Mouse (Mus musculus) CD8-positive naive resting alpha-beta T cell, adult 2 months (primary cell): ENCODE measurements around the gene Prss21.
"Not testable (repeated sequence)": the region's sequence is repeated elsewhere in the genome, so short reads cannot be mapped to it uniquely, and the experiment has no call there.

Experiments used
- DNase-seq, 2 experiments: peaks; one replicate each; pipeline ENCODE4 v3.0.0; 2022; ENCODE audit warnings: low read depth in 2 of 2, low spot score in 2 of 2

Prss21 gene

GRCm38 (mm10) chr17:23857913-23858312 lies 9.9 kb upstream of the Prss21 start:
- no peak for DNase-seq

GRCm38 (mm10) chr17:23862926-23863325 lies 4.9 kb upstream of the Prss21 start:
- no peak for DNase-seq

- no peak for DNase-seq
Observed at GRCm38 (mm10) chr17:23868513-23868912, 657 bp downstream of the Prss21 start.

GRCm38 (mm10) chr17:23873884-23874856 lies 6.3 kb downstream of the Prss21 start:
- DNase-seq, result no peak

GRCm38 (mm10) chr17:23876741-23877140 lies 8.9 kb downstream of the Prss21 start:
- DNase-seq, result no peak

- DNase-seq, result no peak
Observed at GRCm38 (mm10) chr17:23877166-23877565, 9.3 kb downstream of the Prss21 start.

- DNase-seq, result not testable (repeated sequence)
Observed at GRCm38 (mm10) chr17:23880576-23880975, 12.7 kb downstream of the Prss21 start, which contains the start of the genes Dcpp1 and Dcpp2. Dcpp1 (plus strand) TSS chr17:23880876. Dcpp2 (plus strand) TSS chr17:23880880.

GRCm38 (mm10) chr17:23917158-23917557 lies 49.3 kb downstream of the Prss21 start, which contains the start of gene Dcpp3:
Dcpp3 (plus strand) TSS chr17:23917458.
- not testable (repeated sequence) for DNase-seq
